Mouse (Mus musculus) myocyte (in vitro differentiated cells): Measurements from ENCODE around the gene Iqgap1. TPM values are rescaled to one million over a fixed set of nuclear protein-coding genes. Genes with fewer than 3 reads are reported as not detected.

Experiments used
- H3K27me3 ChIP-seq: one replicate; pipeline ENCODE4 v1.6.1; 2011; ENCODE audit not compliant: control insufficient read depth, insufficient read depth, insufficient read length
- H3K36me3 ChIP-seq: one replicate; pipeline ENCODE4 v1.6.1; 2011; ENCODE audit not compliant: control insufficient read depth, insufficient read depth
- H3K4me2 ChIP-seq: one replicate; pipeline ENCODE4 v1.6.1; 2011; ENCODE audit warnings: low read depth, control low read depth
- H3K4me3 ChIP-seq: one replicate; pipeline ENCODE4 v1.5.1; 2011; ENCODE audit warnings: mild to moderate bottlenecking, control low read depth, moderate library complexity
- H3K79me2 ChIP-seq: one replicate; pipeline ENCODE4 v1.6.1; 2011; ENCODE audit not compliant: control insufficient read depth, insufficient read depth
- H3ac ChIP-seq: one replicate; pipeline ENCODE4 v1.6.1; 2011; ENCODE audit not compliant: control insufficient read depth, insufficient read length
- CEBPB ChIP-seq: IDR thresholded peaks from 2 replicates; pipeline ENCODE4 v1.6.1; 2011; ENCODE audit warnings: mild to moderate bottlenecking, moderate library complexity; ENCODE audit not compliant: poor library complexity, insufficient read depth, severe bottlenecking
- E2F4 ChIP-seq: IDR thresholded peaks from one replicate; pipeline ENCODE4 v1.6.1; 2011; ENCODE audit warnings: mild to moderate bottlenecking, control low read depth, moderate library complexity; ENCODE audit not compliant: insufficient read depth
- MAX ChIP-seq: IDR thresholded peaks from one replicate; pipeline ENCODE4 v1.6.1; 2011; ENCODE audit warnings: low read depth, mild to moderate bottlenecking, control low read depth
- MYOD1 ChIP-seq, 3 experiments: IDR thresholded peaks; one replicate each; pipeline ENCODE4 v1.6.1; 2011; ENCODE audit warnings: control low read depth in 2 of 3, low read depth in 2 of 3, mild to moderate bottlenecking in 2 of 3, moderate library complexity in 1 of 3; ENCODE audit not compliant: insufficient read length in 2 of 3, control insufficient read depth in 1 of 3
- MYOG ChIP-seq, 3 experiments: IDR thresholded peaks; one replicate each; pipeline ENCODE4 v1.6.1; 2011; ENCODE audit warnings: control low read depth in 2 of 3, low read depth in 2 of 3, mild to moderate bottlenecking in 2 of 3; ENCODE audit not compliant: insufficient read length in 2 of 3, control insufficient read depth in 1 of 3, insufficient read depth in 1 of 3
- POLR2A ChIP-seq: IDR thresholded peaks from one replicate; pipeline ENCODE4 v1.6.1; 2011; ENCODE audit warnings: low read depth, mild to moderate bottlenecking, control low read depth, moderate library complexity; ENCODE audit not compliant: insufficient read length
- POLR2AphosphoS2 ChIP-seq: IDR thresholded peaks from one replicate; pipeline ENCODE4 v1.6.1; 2011; ENCODE audit warnings: low read depth, control low read depth; ENCODE audit not compliant: insufficient read length
- REST ChIP-seq: IDR thresholded peaks from one replicate; pipeline ENCODE4 v1.6.1; 2011; ENCODE audit warnings: mild to moderate bottlenecking, control low read depth, moderate library complexity; ENCODE audit not compliant: insufficient read depth, insufficient read length
- SRF ChIP-seq: IDR thresholded peaks from one replicate; pipeline ENCODE4 v1.6.1; 2011; ENCODE audit warnings: low read depth; ENCODE audit not compliant: control insufficient read depth, insufficient read length
- TCF12 ChIP-seq: IDR thresholded peaks from one replicate; pipeline ENCODE4 v1.6.1; 2011; ENCODE audit warnings: mild to moderate bottlenecking, control low read depth; ENCODE audit not compliant: poor library complexity, insufficient read depth, severe bottlenecking
- TCF3 ChIP-seq: IDR thresholded peaks from one replicate; pipeline ENCODE4 v1.6.1; 2011; ENCODE audit warnings: low read depth, control low read depth; ENCODE audit not compliant: insufficient read length
- USF1 ChIP-seq: IDR thresholded peaks from one replicate; pipeline ENCODE4 v1.6.1; 2011; ENCODE audit warnings: low read depth, mild to moderate bottlenecking, control low read depth, moderate library complexity
- polyA plus RNA-seq: library from polyadenylated mRNA; unstranded; fragments of >200 nt; fragmentation: generic; extraction: Trizol; gene quantifications from one replicate; pipeline ENCODE4 v1.2.1, GENCODE M21; 2012; ENCODE audit warnings: missing spikeins

Iqgap1 gene
- polyA plus RNA-seq, 1 experiment, result 61.7 TPM

DNA sequence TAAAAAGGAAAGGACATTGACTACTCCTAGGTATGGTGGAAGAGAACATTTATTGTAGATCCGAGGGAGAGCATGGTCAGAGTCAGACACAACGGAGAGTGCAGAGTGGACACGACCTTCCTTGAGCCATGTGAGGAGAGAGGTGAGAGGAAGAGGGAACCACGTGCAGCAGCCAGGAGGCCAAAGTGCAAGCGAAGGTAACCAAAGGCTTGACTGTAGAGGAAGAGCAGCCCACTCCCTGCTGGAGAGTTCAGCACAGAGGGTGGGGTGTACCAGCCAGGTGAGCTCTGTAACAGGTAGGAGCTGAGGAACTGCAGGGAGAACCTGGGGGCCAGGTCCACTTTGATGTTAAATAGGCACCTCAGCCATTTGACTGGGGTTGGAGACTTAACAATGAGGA lies 16.4 kb upstream of the Iqgap1 start:
- Histone ChIP-seq H3K4me2 (peak overlapping the region; percentile 22), H3K36me3 (peaks cover 3% of the 10 kb centered on the region), H3K79me2 (peaks cover 31% of the 10 kb centered on the region), H3K4me3 (no peak overlapping the region), H3K27me3 (no peaks in the 10 kb centered on the region), H3ac (no peak overlapping the region)
- TF ChIP-seq POLR2A (no peak), POLR2AphosphoS2 (no peak), SRF (no peak), TCF12 (no peak), REST (no peak), TCF3 (no peak), MYOD1 (IDR thresholded peaks at IDR 0.05; ENCODE audit: control insufficient read depth in 1 of 3, insufficient read length in 2 of 3, low read depth in 2 of 3) (no peak), MYOG (IDR thresholded peaks at IDR 0.05; ENCODE audit: control insufficient read depth in 1 of 3, insufficient read depth in 1 of 3, insufficient read length in 2 of 3, low read depth in 2 of 3) (no peak), MAX (no peak), E2F4 (no peak), USF1 (no peak), CEBPB (no peak)

- TF ChIP-seq MYOG (IDR thresholded peaks at IDR 0.05; ENCODE audit: control insufficient read depth in 1 of 3, insufficient read depth in 1 of 3, insufficient read length in 2 of 3, low read depth in 2 of 3) (no peak), TCF12 (no peak), CEBPB (no peak), SRF (no peak), MYOD1 (IDR thresholded peaks at IDR 0.05; ENCODE audit: control insufficient read depth in 1 of 3, insufficient read length in 2 of 3, low read depth in 2 of 3) (no peak), USF1 (no peak), E2F4 (no peak), POLR2A (no peak)
These were observed 15.2 kb upstream of the Iqgap1 start for GRCm38 (mm10) chr7:80840937-80841336.

DNA sequence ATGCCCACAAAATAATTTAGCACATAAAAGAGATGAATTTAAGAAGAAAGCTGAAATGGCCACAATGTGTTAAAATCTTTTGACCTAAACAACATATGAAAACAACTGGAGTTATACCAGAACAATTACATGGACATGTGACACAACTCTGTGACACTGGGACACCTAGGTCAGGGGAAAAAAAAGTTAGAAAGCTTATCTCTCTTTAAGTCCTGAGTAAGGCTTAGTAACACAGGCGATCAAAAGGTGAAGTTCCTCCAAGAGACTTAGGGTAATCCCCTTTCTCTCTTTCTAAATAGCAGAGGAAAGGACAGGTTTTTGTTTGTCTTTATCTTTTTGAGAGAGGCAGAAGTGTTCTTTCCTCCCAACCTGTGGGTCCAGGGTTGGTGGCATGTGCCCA lies 14.5 kb upstream of the Iqgap1 start:
- TF ChIP-seq MAX, result no peak
- no peak for TF ChIP-seq E2F4
- no peak for TF ChIP-seq CEBPB
- no peak for TF ChIP-seq SRF
- no peak for TF ChIP-seq REST
- no peak for TF ChIP-seq POLR2AphosphoS2
- no peak for TF ChIP-seq USF1
- no peak for TF ChIP-seq MYOD1 (IDR thresholded peaks at IDR 0.05; ENCODE audit: control insufficient read depth in 1 of 3, insufficient read length in 2 of 3, low read depth in 2 of 3)
- TF ChIP-seq POLR2A, result no peak
- TF ChIP-seq TCF12, result no peak
- TF ChIP-seq TCF3, result no peak
- no peak for TF ChIP-seq MYOG (IDR thresholded peaks at IDR 0.05; ENCODE audit: control insufficient read depth in 1 of 3, insufficient read depth in 1 of 3, insufficient read length in 2 of 3, low read depth in 2 of 3)
- peak overlapping the region; percentile 91 for H3K4me2 ChIP-seq
- peak overlapping the region; percentile 35 for H3K4me3 ChIP-seq
- no peak overlapping the region for H3ac ChIP-seq
- H3K36me3 ChIP-seq, result no peaks in the 10 kb centered on the region
- peaks cover 31% of the 10 kb centered on the region for H3K79me2 ChIP-seq
- no peaks in the 10 kb centered on the region for H3K27me3 ChIP-seq

More at GRCm38 (mm10) chr7:80840937-80841336, 15.2 kb upstream of the Iqgap1 start:
- H3K36me3 ChIP-seq, result no peaks in the 10 kb centered on the region
- H3K79me2 ChIP-seq, result peaks cover 31% of the 10 kb centered on the region
- H3ac ChIP-seq, result no peak overlapping the region
- H3K4me2 ChIP-seq, result peak overlapping the region; percentile 91
- no peaks in the 10 kb centered on the region for H3K27me3 ChIP-seq
- H3K4me3 ChIP-seq, result no peak overlapping the region

GRCm38 (mm10) chr7:80839755-80840154 lies 14.0 kb upstream of the Iqgap1 start:
- TF ChIP-seq E2F4 (no peak), MYOD1 (IDR thresholded peaks at IDR 0.05; ENCODE audit: control insufficient read depth in 1 of 3, insufficient read length in 2 of 3, low read depth in 2 of 3) (no peak), MAX (no peak), POLR2A (no peak), SRF (no peak), REST (no peak), TCF3 (no peak), MYOG (IDR thresholded peaks at IDR 0.05; ENCODE audit: control insufficient read depth in 1 of 3, insufficient read depth in 1 of 3, insufficient read length in 2 of 3, low read depth in 2 of 3) (no peak), TCF12 (no peak), POLR2AphosphoS2 (no peak)
- peak overlapping the region; percentile 35 for H3K4me3 ChIP-seq
- H3K4me2 ChIP-seq, result peak overlapping the region; percentile 91
- no peaks in the 10 kb centered on the region for H3K36me3 ChIP-seq
- H3ac ChIP-seq, result no peak overlapping the region
- H3K27me3 ChIP-seq, result no peaks in the 10 kb centered on the region
- peaks cover 31% of the 10 kb centered on the region for H3K79me2 ChIP-seq

GRCm38 (mm10) chr7:80838247-80838646 lies 12.5 kb upstream of the Iqgap1 start:
- Histone ChIP-seq H3ac (no peak overlapping the region), H3K4me2 (peak overlapping the region; percentile 91), H3K79me2 (peaks cover 31% of the 10 kb centered on the region), H3K36me3 (no peaks in the 10 kb centered on the region), H3K4me3 (peak overlapping the region; percentile 35), H3K27me3 (no peaks in the 10 kb centered on the region)
- TF ChIP-seq TCF3 (no peak), MAX (no peak), SRF (peak; percentile 85)
